Mouse (Mus musculus): ENCODE data around the gene Pus3. TPM values are rescaled to one million over a fixed set of nuclear protein-coding genes. Genes with fewer than 3 reads are reported as not detected.

Pus3 gene
- polyA plus RNA-seq, 1 experiment from 2014 or later = 15.0 TPM

- ATAC-seq = peak; percentile 92
- WGBS = 2% methylated on average over 31 of the region's 31 CpGs
- Histone ChIP-seq H3K27ac (ENCODE audit: low read length) (peak overlapping the region; percentile 90), H3K4me1 (ENCODE audit: control insufficient read depth, insufficient read depth, low read length) (peaks cover 16% of the 10 kb centered on the region), H3K4me2 (ENCODE audit: low read length) (peak overlapping the region; percentile 92), H3K27me3 (ENCODE audit: control insufficient read depth, insufficient read depth, low read depth, low read length) (no peaks in the 10 kb centered on the region), H3K9me3 (replicated peaks; ENCODE audit: control insufficient read depth, low read length, poor library complexity, severe bottlenecking) (no peaks in the 10 kb centered on the region), H3K36me3 (ENCODE audit: control insufficient read depth, insufficient read depth, low read length) (peaks cover 7% of the 10 kb centered on the region), H3K9ac (ENCODE audit: low read depth, low read length) (peak overlapping the region; percentile 73), H3K4me3 (ENCODE audit: low read depth, low read length) (peak overlapping the region; percentile 73)
These were observed 855 bp downstream of the Pus3 start for GRCm38 (mm10) chr9:35559009-35559890.

GRCm38 (mm10) chr9:35561076-35561475 is 2.7 kb downstream of the Pus3 start:
- Histone ChIP-seq H3K36me3 (ENCODE audit: control insufficient read depth, insufficient read depth, low read length) (peaks cover 14% of the 10 kb centered on the region), H3K27ac (ENCODE audit: low read length) (no peak overlapping the region), H3K4me1 (ENCODE audit: control insufficient read depth, insufficient read depth, low read length) (peaks cover 16% of the 10 kb centered on the region), H3K27me3 (ENCODE audit: control insufficient read depth, insufficient read depth, low read depth, low read length) (no peaks in the 10 kb centered on the region), H3K4me2 (ENCODE audit: low read length) (no peak overlapping the region), H3K9ac (ENCODE audit: low read depth, low read length) (no peak overlapping the region), H3K9me3 (replicated peaks; ENCODE audit: control insufficient read depth, low read length, poor library complexity, severe bottlenecking) (no peaks in the 10 kb centered on the region), H3K4me3 (ENCODE audit: low read depth, low read length) (no peak overlapping the region)
- 97% methylated on average over 11 of the region's 11 CpGs for WGBS
- no peak for ATAC-seq

- Histone ChIP-seq H3K27me3 (ENCODE audit: control insufficient read depth, insufficient read depth, low read depth, low read length) (no peaks in the 10 kb centered on the region), H3K27ac (ENCODE audit: low read length) (no peak overlapping the region), H3K4me3 (ENCODE audit: low read depth, low read length) (no peak overlapping the region), H3K4me1 (ENCODE audit: control insufficient read depth, insufficient read depth, low read length) (peaks cover 16% of the 10 kb centered on the region), H3K36me3 (ENCODE audit: control insufficient read depth, insufficient read depth, low read length) (peaks cover 16% of the 10 kb centered on the region), H3K9ac (ENCODE audit: low read depth, low read length) (no peak overlapping the region), H3K9me3 (replicated peaks; ENCODE audit: control insufficient read depth, low read length, poor library complexity, severe bottlenecking) (no peaks in the 10 kb centered on the region), H3K4me2 (ENCODE audit: low read length) (no peak overlapping the region)
- ATAC-seq = no peak
- 92% methylated on average over 6 of the region's 6 CpGs for WGBS
These were observed 3.2 kb downstream of the Pus3 start for GRCm38 (mm10) chr9:35561583-35561982.

GRCm38 (mm10) chr9:35564536-35565240 is 6.3 kb downstream of the Pus3 start:
- peaks cover 15% of the 10 kb centered on the region for H3K4me1 ChIP-seq (ENCODE audit: control insufficient read depth, insufficient read depth, low read length)
- no peak overlapping the region for H3K4me3 ChIP-seq (ENCODE audit: low read depth, low read length)
- no peak overlapping the region for H3K9ac ChIP-seq (ENCODE audit: low read depth, low read length)
- H3K4me2 ChIP-seq (ENCODE audit: low read length) = no peak overlapping the region
- peaks cover 19% of the 10 kb centered on the region for H3K36me3 ChIP-seq (ENCODE audit: control insufficient read depth, insufficient read depth, low read length)
- H3K27me3 ChIP-seq (ENCODE audit: control insufficient read depth, insufficient read depth, low read depth, low read length) = no peaks in the 10 kb centered on the region
- no peak overlapping the region for H3K27ac ChIP-seq (ENCODE audit: low read length)
- ATAC-seq = no peak
- no peaks in the 10 kb centered on the region for H3K9me3 ChIP-seq (replicated peaks; ENCODE audit: control insufficient read depth, low read length, poor library complexity, severe bottlenecking)
- 97% methylated on average over 5 of the region's 5 CpGs for WGBS

GRCm38 (mm10) chr9:35567995-35568394 is 9.6 kb downstream of the Pus3 start:
- H3K4me3 ChIP-seq (ENCODE audit: low read depth, low read length) = no peak overlapping the region
- H3K27ac ChIP-seq (ENCODE audit: low read length) = no peak overlapping the region
- WGBS = 87% methylated on average over 3 of the region's 3 CpGs
- no peaks in the 10 kb centered on the region for H3K9me3 ChIP-seq (replicated peaks; ENCODE audit: control insufficient read depth, low read length, poor library complexity, severe bottlenecking)
- H3K4me1 ChIP-seq (ENCODE audit: control insufficient read depth, insufficient read depth, low read length) = peaks cover 9% of the 10 kb centered on the region
- no peak overlapping the region for H3K9ac ChIP-seq (ENCODE audit: low read depth, low read length)
- peaks cover 12% of the 10 kb centered on the region for H3K36me3 ChIP-seq (ENCODE audit: control insufficient read depth, insufficient read depth, low read length)
- no peaks in the 10 kb centered on the region for H3K27me3 ChIP-seq (ENCODE audit: control insufficient read depth, insufficient read depth, low read depth, low read length)
- ATAC-seq = no peak
- no peak overlapping the region for H3K4me2 ChIP-seq (ENCODE audit: low read length)

- Histone ChIP-seq H3K4me2 (ENCODE audit: low read length) (peak within 1 kb of the TSS; percentile 86), H3K4me3 (ENCODE audit: low read depth, low read length) (peak within 1 kb of the TSS; percentile 68), H3K9me3 (replicated peaks; ENCODE audit: control insufficient read depth, low read length, poor library complexity, severe bottlenecking) (no peaks in the 10 kb centered on the region), H3K27ac (ENCODE audit: low read length) (peak within 1 kb of the TSS; percentile 87), H3K36me3 (ENCODE audit: control insufficient read depth, insufficient read depth, low read length) (peaks cover 12% of the 10 kb centered on the region), H3K27me3 (ENCODE audit: control insufficient read depth, insufficient read depth, low read depth, low read length) (peaks cover 6% of the 10 kb centered on the region; the same call in 1 of the 2 replicates), H3K9ac (ENCODE audit: low read depth, low read length) (peak within 1 kb of the TSS; percentile 88), H3K4me1 (ENCODE audit: control insufficient read depth, insufficient read depth, low read length) (peaks cover 12% of the 10 kb centered on the region)
- ATAC-seq = peak; percentile 98
- WGBS = under 1% methylated on average over 86 of the region's 86 CpGs
These were observed 11.5 kb downstream of the Pus3 start, which contains the start of the genes Pate2 and Hyls1 for GRCm38 (mm10) chr9:35569571-35570534. TSS of gene Pate2 (plus strand) at chr9:35570284. TSS of gene Hyls1 (minus strand) at chr9:35570398.

GRCm38 (mm10) chr9:35570663-35571062 is 12.3 kb downstream of the Pus3 start:
- peak; percentile 5; the same call in 1 of the 2 replicates for ATAC-seq
- Histone ChIP-seq H3K4me3 (ENCODE audit: low read depth, low read length) (peak overlapping the region; percentile 68), H3K9ac (ENCODE audit: low read depth, low read length) (peak overlapping the region; percentile 67), H3K4me2 (ENCODE audit: low read length) (peak overlapping the region; percentile 57), H3K4me1 (ENCODE audit: control insufficient read depth, insufficient read depth, low read length) (peaks cover 12% of the 10 kb centered on the region), H3K27ac (ENCODE audit: low read length) (peak overlapping the region; percentile 87; the same call in 1 of the 2 replicates), H3K9me3 (replicated peaks; ENCODE audit: control insufficient read depth, low read length, poor library complexity, severe bottlenecking) (no peaks in the 10 kb centered on the region), H3K36me3 (ENCODE audit: control insufficient read depth, insufficient read depth, low read length) (peaks cover 5% of the 10 kb centered on the region), H3K27me3 (ENCODE audit: control insufficient read depth, insufficient read depth, low read depth, low read length) (peaks cover 8% of the 10 kb centered on the region)
- WGBS = 5% methylated on average over 5 of the region's 5 CpGs

- H3K27ac ChIP-seq (ENCODE audit: low read length) = no peak overlapping the region
- peak overlapping the region; percentile 74 for H3K4me2 ChIP-seq (ENCODE audit: low read length)
- no peaks in the 10 kb centered on the region for H3K36me3 ChIP-seq (ENCODE audit: control insufficient read depth, insufficient read depth, low read length)
- 3% methylated on average over 29 of the region's 32 CpGs for WGBS
- H3K27me3 ChIP-seq (ENCODE audit: control insufficient read depth, insufficient read depth, low read depth, low read length) = peaks cover 8% of the 10 kb centered on the region
- H3K4me1 ChIP-seq (ENCODE audit: control insufficient read depth, insufficient read depth, low read length) = peaks cover 4% of the 10 kb centered on the region
- ATAC-seq = no peak
- H3K9me3 ChIP-seq (replicated peaks; ENCODE audit: control insufficient read depth, low read length, poor library complexity, severe bottlenecking) = no peaks in the 10 kb centered on the region
- H3K4me3 ChIP-seq (ENCODE audit: low read depth, low read length) = peak overlapping the region; percentile 39
- peak overlapping the region; percentile 52 for H3K9ac ChIP-seq (ENCODE audit: low read depth, low read length)
These were observed 16.0 kb downstream of the Pus3 start for GRCm38 (mm10) chr9:35574416-35574815.

Data from midbrain, embryonic 16.5 days (tissue).